In the genomic region with DNA sequence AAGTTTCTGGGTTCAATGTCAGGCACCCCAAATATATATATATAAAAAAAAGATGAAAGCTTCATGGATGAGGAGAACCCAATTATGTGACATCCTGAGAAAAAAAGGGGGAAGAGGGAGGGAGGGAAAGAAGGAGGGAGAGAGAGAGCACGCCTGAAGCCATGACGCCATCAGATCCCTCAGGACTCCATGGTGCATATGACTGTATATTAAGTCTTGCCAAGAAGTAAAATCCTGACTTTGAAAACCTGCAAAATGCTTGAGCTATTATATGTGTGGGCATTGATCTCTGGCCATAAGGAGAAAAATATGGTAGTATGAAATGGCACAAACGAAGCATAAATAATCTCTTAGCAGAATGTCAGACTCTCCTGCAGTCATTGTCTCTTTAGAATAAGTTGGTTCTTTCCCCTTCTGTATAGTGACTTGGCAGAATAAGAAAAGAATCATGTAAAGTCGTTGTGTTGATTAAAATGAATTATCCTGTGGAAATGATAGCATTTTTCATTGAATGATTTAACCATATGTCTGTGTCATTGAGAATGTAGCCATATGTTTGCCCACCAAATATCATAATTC, we compare ENCODE assay signal across 20 mouse cellular contexts. TPM values are rescaled to one million over a fixed set of nuclear protein-coding genes. Genes with fewer than 3 reads are reported as not detected.
DNase-seq lines count a peak whose midpoint lies in the region; ATAC-seq and TF ChIP-seq lines count a peak whose summit lies in the region.
"Had no signal": no experiment of that assay in that cellular context is flagged by ENCODE, and none has a peak within 500 bp of the region (broad histone marks: within the 10 kb centered on the region; RNA-seq: fewer than 3 reads in every experiment).

No protein-coding gene starts in this region.

- H3K27me3 ChIP-seq in forebrain, embryonic 14.5 days (replicated peaks; ENCODE audit: control insufficient read depth, insufficient read depth, low read length) = no peaks in the 10 kb centered on the region
- no peaks in the 10 kb centered on the region for H3K27me3 ChIP-seq in forebrain, embryonic 11.5 days (ENCODE audit: control insufficient read depth, insufficient read depth, low read length)
- H3K27me3 ChIP-seq in forebrain, embryonic 16.5 days (replicated peaks; ENCODE audit: control insufficient read depth, insufficient read depth, low read length) = no peaks in the 10 kb centered on the region
- H3K27me3 ChIP-seq: embryonic facial prominence, embryonic 13.5 days; embryonic facial prominence, embryonic 15.5 days had no signal

- ATAC-seq in forebrain, embryonic 14.5 days = peak; percentile 63; the same call in 1 of the 2 replicates
- ATAC-seq in forebrain, embryonic 11.5 days (replicated peaks; ENCODE audit: low FRiP score) = no peak
- peak; percentile 83 for ATAC-seq in forebrain, embryonic 16.5 days

- H3K9me3 ChIP-seq in forebrain, embryonic 14.5 days (replicated peaks; ENCODE audit: control insufficient read depth, low read length) = no peaks in the 10 kb centered on the region
- no peaks in the 10 kb centered on the region for H3K9me3 ChIP-seq in forebrain, embryonic 11.5 days (ENCODE audit: control insufficient read depth, low read length)
- no peaks in the 10 kb centered on the region for H3K9me3 ChIP-seq in forebrain, embryonic 16.5 days (ENCODE audit: control insufficient read depth, low read length)
- H3K9me3 ChIP-seq: embryonic facial prominence, embryonic 13.5 days; embryonic facial prominence, embryonic 15.5 days had no signal

- no peak for TF ChIP-seq CTCF in layer of hippocampus, adult 2 months (conservative IDR thresholded peaks at IDR 0.05)

- WGBS in forebrain, embryonic 14.5 days = 68% methylated on average over 4 of the region's 4 CpGs
- WGBS in forebrain, embryonic 11.5 days = 83% methylated on average over 4 of the region's 4 CpGs
- 56% methylated on average over 4 of the region's 4 CpGs for WGBS in forebrain, embryonic 16.5 days

- H3K27ac ChIP-seq in forebrain, embryonic 14.5 days (ENCODE audit: low read depth, low read length) = no peak overlapping the region
- H3K27ac ChIP-seq in forebrain, embryonic 11.5 days (ENCODE audit: low read depth, low read length) = no peak overlapping the region
- peak overlapping the region; percentile 68 for H3K27ac ChIP-seq in layer of hippocampus, adult 2 months
- no peak overlapping the region for H3K27ac ChIP-seq in forebrain, embryonic 16.5 days (ENCODE audit: low read length)
- H3K27ac ChIP-seq: embryonic facial prominence, embryonic 13.5 days; embryonic facial prominence, embryonic 15.5 days had no signal

- H3K4me2 ChIP-seq in forebrain, embryonic 14.5 days (ENCODE audit: low read length) = no peak overlapping the region
- H3K4me2 ChIP-seq in forebrain, embryonic 11.5 days (ENCODE audit: low read depth, low read length, severe bottlenecking) = no peak overlapping the region
- H3K4me2 ChIP-seq in forebrain, embryonic 16.5 days (ENCODE audit: low read length) = no peak overlapping the region
- H3K4me2 ChIP-seq: embryonic facial prominence, embryonic 13.5 days; embryonic facial prominence, embryonic 15.5 days had no signal

- no peak overlapping the region for H3K9ac ChIP-seq in forebrain, embryonic 14.5 days (ENCODE audit: low read length)
- H3K9ac ChIP-seq in forebrain, embryonic 11.5 days (ENCODE audit: low read length) = no peak overlapping the region
- H3K9ac ChIP-seq in forebrain, embryonic 16.5 days (replicated peaks; ENCODE audit: low read depth, low read length) = no peak overlapping the region
- H3K9ac ChIP-seq: embryonic facial prominence, embryonic 13.5 days; embryonic facial prominence, embryonic 15.5 days had no signal

- DNase-seq in forebrain, embryonic 14.5 days (ENCODE audit: low spot score) = peak; percentile 7
- no peak for DNase-seq in forebrain, embryonic 11.5 days (ENCODE audit: low spot score)
- DNase-seq in layer of hippocampus, adult 2 months (ENCODE audit: low spot score in 2 of 2) = no peak
- DNase-seq in layer of hippocampus, adult 11-12 months (ENCODE audit: low spot score) = no peak
- DNase-seq in testis, postnatal 14 days (ENCODE audit: low spot score) = no peak
- DNase-seq in thymus, postnatal 14 days = no peak
- DNase-seq: adrenal gland, adult 2 months; adrenal gland, postnatal 10 days; adrenal gland, postnatal 25 days; cerebellum, adult 11-12 months; cerebellum, adult 8-10 months; cerebellum, adult 9-11 months; cerebellum, postnatal 14 days; cerebellum, postnatal 36 days; embryo, embryonic 11 days had no signal

- no peaks in the 10 kb centered on the region for H3K36me3 ChIP-seq in forebrain, embryonic 14.5 days (ENCODE audit: control insufficient read depth, insufficient read depth, low read length)
- H3K36me3 ChIP-seq in forebrain, embryonic 11.5 days (ENCODE audit: control insufficient read depth, insufficient read depth, low read length) = no peaks in the 10 kb centered on the region
- no peaks in the 10 kb centered on the region for H3K36me3 ChIP-seq in forebrain, embryonic 16.5 days (ENCODE audit: control insufficient read depth, insufficient read depth)
- H3K36me3 ChIP-seq: embryonic facial prominence, embryonic 13.5 days; embryonic facial prominence, embryonic 15.5 days had no signal

- H3K4me3 ChIP-seq in forebrain, embryonic 14.5 days (ENCODE audit: low read depth, low read length) = no peak overlapping the region
- no peak overlapping the region for H3K4me3 ChIP-seq in forebrain, embryonic 11.5 days (ENCODE audit: low read depth, low read length)
- no peak overlapping the region for H3K4me3 ChIP-seq in layer of hippocampus, adult 2 months
- H3K4me3 ChIP-seq in forebrain, embryonic 16.5 days (replicated peaks; ENCODE audit: low read length) = no peak overlapping the region
- H3K4me3 ChIP-seq: embryonic facial prominence, embryonic 13.5 days; embryonic facial prominence, embryonic 15.5 days; erythroblast, embryonic 14.5 days had no signal

- H3K4me1 ChIP-seq in forebrain, embryonic 14.5 days (ENCODE audit: control insufficient read depth, insufficient read depth, low read length) = no peaks in the 10 kb centered on the region
- H3K4me1 ChIP-seq in forebrain, embryonic 11.5 days (replicated peaks; ENCODE audit: control insufficient read depth, insufficient read depth, low read length) = no peaks in the 10 kb centered on the region
- H3K4me1 ChIP-seq in forebrain, embryonic 16.5 days (replicated peaks; ENCODE audit: control insufficient read depth, insufficient read depth, low read length) = no peaks in the 10 kb centered on the region
- H3K4me1 ChIP-seq: embryonic facial prominence, embryonic 15.5 days had no signal

RNA-seq across cellular contexts. Expression of a gene that starts 13.3 kb away (rescaled TPM):
- polyA plus RNA-seq in forebrain, embryonic 14.5 days (2014; fragmentation: Nextera tagmentation; extraction: Ambion mirVana) = 14.6 and 15.2 TPM in 2 replicates
- polyA plus RNA-seq in forebrain, embryonic 11.5 days (2014; fragmentation: Nextera tagmentation; extraction: Ambion mirVana) = 14.4 and 14.7 TPM in 2 replicates
- total RNA-seq in layer of hippocampus, adult 2 months (2021) = 10 to 100 TPM; 42.4 to 47.8 TPM
- polyA plus RNA-seq in forebrain, embryonic 16.5 days (2015; fragmentation: Nextera tagmentation; extraction: Ambion mirVana) = 14.1 and 15.8 TPM in 2 replicates

RNA-seq across cellular contexts. Expression of a gene that starts 17.6 kb away (rescaled TPM):
- not detected in 2 replicates for polyA plus RNA-seq in forebrain, embryonic 14.5 days (2014; fragmentation: Nextera tagmentation; extraction: Ambion mirVana)
- polyA plus RNA-seq in forebrain, embryonic 11.5 days (2014; fragmentation: Nextera tagmentation; extraction: Ambion mirVana) = not detected in 2 replicates
- 1 to 10 TPM; 2.6 to 3.2 TPM for total RNA-seq in layer of hippocampus, adult 2 months (2021)
- polyA plus RNA-seq in forebrain, embryonic 16.5 days (2015; fragmentation: Nextera tagmentation; extraction: Ambion mirVana) = not detected in 2 replicates
- polyA plus RNA-seq: embryonic facial prominence, embryonic 11.5 days; embryonic facial prominence, embryonic 13.5 days; embryonic facial prominence, embryonic 15.5 days; erythroblast, embryonic 14.5 days had no signal
